Mouse (Mus musculus): ENCODE data around the gene Raet1e.
"Not testable (repeated sequence)": the region's sequence is repeated elsewhere in the genome, so short reads cannot be mapped to it uniquely, and the experiment has no call there.

Raet1e gene

DNA sequence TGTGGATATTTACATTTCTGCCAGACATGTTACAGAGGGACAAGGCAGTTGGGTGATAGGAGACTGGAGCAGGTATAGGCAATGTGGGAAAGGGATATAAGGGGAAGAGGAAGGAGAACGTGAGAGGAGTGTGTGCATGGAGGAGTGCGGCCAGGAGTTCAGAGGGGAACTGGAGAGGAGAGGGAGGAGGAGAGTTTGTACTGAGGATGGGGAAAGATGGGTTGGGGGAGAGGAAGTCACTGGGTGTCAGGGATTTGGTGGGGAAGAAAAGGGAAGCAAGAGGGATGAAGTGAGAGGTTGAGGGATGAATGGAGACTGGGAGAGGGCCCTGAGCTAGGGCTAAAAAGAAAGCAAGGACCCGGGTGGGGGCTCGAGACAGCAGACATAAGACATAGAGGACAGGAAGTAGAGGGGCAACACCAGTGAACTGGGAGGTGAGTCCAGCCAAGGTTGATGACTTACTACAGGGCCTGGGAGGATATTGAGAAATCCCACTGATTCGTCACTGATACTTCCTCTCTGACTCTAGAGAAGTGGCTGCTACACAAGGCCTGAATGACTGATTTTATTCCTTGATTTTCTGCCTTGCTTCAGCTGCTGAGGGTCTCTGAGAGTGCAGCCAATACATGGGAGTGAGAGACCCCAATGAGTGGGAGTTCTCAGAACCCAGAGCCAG, 7.1 kb downstream of the Raet1e start:
- not testable (repeated sequence) for DNase-seq (ENCODE audit: low spot score)

DNA sequence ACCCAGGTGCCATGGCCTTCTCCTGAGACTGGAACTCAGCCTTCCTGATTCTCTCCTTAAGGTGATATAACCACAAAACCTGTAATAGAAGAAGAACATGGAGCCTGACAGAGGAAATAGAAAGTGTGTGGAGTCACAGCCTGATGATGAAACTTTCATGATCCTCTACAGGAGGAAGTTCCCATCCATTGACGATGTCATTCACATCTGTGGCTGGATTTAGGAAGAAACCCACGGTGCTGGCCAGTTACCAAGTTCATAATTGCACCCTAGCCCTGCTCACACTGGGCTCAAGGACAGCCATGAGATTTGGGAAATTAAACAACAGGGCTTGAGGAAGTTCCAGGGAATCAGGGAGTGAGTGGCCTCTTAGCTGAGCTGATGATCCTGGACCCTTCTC, 7.7 kb downstream of the Raet1e start:
- not testable (repeated sequence) for DNase-seq (ENCODE audit: low spot score)

DNA sequence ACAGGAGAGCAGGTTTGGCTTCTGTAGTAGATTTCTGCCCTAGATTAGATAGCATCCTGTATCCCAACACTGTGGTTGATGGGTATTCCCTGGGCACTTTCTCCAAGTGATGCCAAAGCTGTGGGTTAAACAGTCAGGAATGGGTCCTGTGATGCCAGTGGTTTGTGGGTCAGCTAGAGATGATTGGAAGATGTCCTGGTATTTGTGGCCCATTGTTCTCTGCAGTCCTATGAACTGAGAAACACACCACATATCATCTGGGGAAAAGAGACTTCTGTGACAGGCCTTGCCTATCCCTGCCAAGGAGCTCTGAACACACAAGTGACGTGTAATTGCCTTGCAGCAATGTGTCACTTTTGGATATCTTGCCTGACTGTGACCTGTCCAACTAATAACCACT, 8.7 kb downstream of the Raet1e start:
- DNase-seq (ENCODE audit: low spot score) = not testable (repeated sequence)

DNA sequence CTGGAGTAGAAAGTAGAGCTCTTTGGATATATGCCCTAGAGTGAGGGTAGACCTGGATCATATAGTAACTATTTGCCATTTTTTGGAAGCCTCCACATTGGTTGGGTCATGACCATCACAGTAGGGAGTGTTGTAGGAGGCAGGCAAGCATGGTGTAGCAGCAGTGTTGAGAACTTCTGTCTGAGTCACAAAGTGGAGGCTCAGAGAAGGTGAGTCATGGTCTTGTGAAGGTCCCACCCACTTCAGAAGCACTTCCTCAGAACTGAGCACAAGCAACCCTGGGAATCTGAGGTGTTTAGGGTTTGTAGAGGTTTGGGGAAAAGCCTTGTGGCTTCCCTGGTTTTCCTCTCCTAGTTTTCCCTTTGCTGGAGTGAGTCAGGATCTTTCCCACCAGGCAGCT, 10.7 kb downstream of the Raet1e start:
- DNase-seq (ENCODE audit: low spot score) = not testable (repeated sequence)

DNA sequence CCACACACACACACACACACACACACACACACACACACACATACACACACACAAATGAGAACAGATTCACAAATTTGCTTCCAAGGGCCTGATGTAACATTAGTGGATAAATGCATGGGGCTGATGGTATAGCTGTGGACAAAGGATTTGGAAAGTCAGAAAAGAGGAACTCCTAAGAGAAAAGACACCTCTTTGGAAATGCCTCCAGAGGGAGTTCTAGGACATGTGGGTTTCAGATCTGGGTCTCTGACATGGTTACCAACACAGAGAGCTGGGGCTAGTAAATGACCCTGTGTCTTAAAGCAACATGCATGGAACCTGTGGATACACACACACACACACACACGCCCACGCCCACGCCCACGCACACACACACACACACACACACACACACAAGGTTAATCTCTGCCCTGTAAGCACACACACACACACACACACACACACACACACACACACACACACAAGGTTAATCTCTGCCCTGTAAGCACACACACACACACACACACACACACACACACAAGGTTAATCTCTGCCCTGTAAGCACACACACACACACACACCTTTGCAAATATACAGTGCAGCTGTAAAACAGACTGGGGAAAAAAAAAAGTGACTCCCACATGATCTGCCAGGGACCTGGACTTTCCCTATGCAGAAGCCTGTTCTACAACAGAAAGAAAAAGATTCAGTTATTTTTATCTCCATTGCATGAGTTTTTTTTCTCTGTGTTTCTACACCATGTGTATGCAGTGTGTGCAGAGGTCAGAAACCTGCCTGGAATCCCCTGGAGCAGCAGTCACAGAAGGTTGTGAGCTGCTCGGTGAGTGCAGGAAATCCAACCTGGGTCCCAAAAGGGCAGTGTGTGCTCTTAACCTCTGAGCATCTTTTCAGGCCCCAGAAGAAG, 14.3 kb downstream of the Raet1e start:
- DNase-seq (ENCODE audit: low spot score) = not testable (repeated sequence)

DNA sequence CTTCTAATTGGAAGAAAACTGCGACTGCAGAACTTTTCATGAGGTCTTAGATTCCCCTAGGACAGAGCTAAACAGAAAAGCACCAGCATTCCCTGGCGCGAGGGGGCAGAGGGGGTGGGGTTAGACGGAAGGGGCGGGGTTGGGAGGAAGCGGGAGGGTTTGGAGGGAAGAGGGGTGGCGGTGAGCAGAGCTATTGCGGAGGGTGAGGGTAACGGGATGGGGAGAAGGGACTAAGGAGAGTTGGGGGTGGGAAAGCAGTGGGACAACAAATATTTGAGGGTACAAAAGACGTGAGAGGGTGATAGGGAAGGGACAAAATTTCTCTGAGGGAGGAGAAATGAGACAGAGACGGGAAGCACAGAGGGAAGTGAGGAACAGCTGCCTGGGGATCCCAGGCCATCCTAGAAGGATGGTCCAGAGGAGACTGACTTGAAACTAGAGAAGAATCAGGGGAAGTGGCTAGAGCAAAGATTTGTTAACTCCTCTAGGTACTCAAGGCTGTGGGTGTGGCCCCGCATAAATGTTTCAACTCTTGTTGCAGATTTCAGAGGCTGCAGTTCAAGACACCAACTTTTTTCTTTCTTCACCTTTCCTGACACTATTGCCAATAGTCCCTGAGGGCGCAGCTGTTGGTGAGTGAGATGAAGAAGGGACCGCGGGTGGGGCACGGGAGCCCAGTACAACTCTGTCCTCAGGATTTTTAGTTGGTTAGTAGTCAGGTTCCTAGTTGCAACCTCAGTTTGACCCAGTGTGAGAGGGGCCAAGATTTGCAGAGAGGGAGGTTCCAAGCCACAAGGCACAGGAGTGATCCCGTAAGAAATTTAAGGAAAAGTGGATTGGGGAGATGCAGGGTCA, 15.2 kb downstream of the Raet1e start:
- not testable (repeated sequence) for DNase-seq (ENCODE audit: low spot score)

DNA sequence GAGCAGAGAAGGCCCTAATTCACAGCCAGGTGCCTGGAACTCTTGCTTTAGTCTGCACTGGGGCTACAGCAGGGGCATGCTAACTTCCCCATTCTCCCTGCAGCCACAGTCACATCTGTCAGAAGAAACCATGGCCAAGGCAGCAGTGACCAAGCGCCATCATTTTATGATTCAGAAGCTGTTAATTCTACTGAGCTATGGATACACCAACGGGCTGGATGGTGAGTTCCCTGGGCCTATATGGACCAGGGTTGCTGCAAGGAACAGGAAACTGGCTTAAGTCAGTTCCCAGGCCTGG, 15.8 kb downstream of the Raet1e start:
- DNase-seq (ENCODE audit: low spot score) = not testable (repeated sequence)

DNA sequence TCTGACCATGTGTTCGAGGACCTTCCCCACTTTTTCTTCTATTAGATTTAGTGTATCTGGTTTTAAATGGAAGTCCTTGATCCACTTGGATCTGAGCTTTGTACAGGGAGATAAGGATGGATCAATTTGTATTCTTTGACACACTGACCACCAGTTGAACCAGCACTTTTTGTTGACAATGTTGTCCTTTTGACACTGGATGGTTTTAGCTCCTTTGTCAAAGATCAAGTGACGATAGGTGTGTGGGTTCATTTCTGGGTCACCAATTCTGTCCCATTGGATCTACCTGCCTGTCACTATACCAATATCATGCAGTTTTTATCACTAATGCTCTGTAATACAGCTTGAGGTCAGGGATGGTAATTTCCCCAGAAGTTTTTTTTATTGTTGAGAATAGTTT, 18.1 kb downstream of the Raet1e start:
- not testable (repeated sequence) for DNase-seq (ENCODE audit: low spot score)

DNA sequence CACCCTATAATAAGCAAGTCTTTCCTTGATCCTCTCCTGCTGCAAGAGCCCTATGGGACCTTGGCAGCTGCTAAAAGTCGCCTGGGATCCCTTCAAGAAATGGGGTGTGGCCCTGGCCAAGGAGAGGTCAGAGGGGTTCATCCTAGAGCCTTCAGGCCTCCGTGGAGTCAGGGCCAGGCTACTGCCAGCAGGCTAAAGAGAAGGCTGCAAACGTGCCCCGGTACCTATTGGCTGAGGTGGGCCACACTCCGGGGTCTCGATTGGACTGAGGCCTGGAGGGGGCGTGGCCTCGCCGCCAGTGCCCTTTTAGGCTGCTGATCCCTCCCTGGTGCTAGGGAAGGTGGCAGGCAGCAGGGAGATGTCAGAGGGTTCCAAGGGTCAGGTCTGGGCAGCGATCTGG, 32.7 kb downstream of the Raet1e start:
- DNase-seq (ENCODE audit: low spot score) = not testable (repeated sequence)

DNA sequence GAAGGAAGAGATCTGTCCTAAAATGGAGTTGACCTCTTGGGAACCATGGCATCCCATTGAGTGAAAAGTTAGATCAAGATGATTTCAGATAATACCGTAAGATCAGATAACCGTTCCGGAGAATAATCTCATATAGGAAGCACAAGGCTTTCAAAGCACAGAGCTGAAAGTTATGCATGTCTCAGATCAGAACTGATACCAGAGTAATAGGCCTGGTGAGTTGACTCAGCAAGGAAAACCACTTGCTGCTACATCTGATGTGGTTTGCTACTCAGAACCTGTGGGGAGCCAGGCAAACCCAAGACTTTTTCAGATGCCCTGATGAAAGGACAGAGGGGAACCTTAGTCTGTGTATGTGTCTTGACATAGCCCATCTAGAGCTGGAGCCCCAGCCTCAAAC, 43.0 kb downstream of the Raet1e start:
- DNase-seq (ENCODE audit: low spot score) = not testable (repeated sequence)

DNA sequence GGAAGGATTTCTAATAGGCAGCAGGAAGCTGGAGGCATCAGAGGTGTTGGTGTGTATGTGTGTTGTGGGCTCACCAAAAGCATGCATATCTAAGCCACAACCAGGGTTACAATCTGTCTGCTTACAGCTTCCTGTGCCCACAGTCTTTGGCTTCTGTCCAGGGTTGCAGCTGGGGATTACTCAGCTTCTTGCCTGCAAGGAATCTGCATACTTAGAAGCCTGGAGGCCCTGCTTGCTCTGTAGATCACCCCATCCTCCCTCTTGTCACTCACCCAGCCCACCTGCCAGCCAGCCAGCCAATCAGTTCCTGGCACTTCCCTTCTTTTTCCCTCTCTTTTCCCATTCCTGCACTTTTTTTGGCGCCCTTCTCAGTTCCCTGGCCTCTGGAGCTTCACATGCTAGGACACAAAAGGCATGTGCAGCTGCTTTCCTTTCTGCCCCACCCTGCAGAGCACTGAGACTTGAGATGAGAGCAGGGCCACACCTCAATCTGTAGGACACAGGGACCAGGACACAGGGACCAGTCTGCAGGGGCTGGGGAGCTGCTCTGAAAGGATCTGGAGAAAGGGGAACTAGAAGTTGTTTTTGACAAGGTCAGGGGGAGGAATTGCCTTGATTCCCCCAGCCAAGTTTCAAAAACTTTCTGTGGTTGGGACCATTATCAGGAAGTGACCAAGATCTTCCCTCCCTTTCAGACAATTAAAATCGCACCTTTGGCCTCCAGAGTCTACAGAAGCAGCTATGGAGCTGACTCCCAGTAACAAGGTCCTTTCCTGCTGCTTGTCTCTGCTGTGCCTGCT, 44.6 kb downstream of the Raet1e start:
- DNase-seq (ENCODE audit: low spot score) = not testable (repeated sequence)

DNA sequence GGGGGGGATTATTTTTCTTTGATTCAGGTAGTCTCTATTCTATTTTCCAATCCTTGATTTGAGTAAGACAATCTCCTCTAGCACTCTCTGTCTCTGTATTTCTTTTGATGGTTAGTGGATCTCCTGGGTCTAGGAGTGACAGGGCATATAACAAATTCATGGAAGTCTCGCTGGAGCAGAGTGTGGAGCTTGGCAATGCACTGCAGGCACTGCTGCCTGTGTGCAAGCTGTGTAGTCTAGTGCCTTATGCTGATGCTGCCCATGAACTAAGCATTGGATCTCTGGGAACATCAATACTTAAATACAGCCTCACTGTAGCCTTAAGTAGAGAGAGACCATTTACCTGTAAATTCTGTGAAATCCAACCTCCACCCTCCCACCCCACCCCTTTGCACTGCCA, 48.1 kb downstream of the Raet1e start:
- not testable (repeated sequence) for DNase-seq (ENCODE audit: low spot score)

DNA sequence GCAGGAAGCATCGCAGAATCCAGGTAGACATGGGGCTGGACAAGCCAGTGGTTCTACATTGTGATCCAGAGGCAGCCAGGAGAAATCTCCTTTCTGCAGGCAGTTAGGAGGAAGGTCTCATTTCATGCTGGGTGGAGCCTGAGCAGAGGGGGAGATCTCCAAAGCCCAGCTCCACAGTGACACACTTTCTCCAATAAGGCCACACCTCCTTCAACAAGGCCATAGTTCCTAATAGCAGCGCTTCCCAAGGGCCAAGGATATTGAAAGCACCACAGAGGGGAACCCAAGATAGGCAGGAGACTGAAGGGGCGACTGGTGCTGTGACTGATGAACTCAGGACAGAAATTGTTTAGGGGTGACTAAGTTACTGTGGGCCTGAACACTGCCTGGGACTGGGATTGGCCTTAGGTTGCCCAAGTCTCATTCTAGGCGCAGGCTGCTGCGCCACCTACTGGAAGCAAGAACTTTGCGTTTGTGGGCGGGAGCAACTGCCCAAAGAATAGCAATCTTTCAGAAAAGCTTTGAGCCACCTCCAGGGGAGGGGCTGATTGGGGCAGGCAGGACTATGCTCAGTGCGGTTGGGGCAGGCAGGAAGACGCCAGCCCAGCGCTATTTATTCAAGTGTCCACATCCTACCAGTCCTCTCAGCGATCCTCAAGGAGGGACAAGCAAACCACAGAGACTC, 53.8 kb downstream of the Raet1e start:
- DNase-seq (ENCODE audit: low spot score) = peak; percentile 55

DNA sequence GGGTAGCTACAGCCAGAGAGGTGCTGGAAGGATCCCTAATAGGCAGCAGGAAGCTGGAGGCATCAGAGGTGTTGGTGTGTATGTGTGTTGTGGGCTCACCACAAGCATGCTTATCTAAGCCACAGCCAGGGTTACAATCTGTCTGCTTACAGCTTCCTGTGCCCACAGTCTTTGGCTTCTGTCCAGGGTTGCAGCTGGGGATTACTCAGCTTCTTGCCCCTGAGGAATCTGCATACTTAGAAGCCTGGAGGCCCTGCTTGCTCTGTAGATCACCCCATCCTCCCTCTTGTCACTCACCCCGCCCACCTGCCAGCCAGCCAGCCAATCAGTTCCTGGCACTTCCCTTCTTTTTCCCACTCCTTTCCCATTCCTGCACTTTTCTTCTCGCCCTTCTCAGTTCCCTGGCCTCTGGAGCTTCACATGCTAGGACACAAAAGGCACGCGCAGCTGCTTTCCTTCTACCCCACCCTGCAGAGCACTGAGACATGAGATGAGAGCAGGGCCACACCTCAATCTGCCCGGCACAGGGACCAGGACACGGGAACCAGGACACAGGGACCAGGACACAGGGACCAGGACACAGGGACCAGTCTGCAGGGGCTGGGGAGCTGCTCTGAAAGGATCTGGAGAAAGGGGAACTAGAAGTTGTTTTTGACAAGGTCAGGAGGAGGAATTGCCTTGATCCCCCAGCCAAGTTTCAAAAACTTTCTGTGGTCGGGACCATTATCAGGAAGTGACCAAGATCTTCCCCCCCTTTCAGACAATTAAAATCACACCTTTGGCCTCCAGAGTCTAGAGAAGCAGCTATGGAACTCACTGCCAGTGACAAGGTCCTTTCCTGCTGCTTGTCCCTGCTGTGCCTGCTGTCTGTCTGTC, 65.3 kb downstream of the Raet1e start:
- not testable (repeated sequence) for DNase-seq (ENCODE audit: low spot score)

DNA sequence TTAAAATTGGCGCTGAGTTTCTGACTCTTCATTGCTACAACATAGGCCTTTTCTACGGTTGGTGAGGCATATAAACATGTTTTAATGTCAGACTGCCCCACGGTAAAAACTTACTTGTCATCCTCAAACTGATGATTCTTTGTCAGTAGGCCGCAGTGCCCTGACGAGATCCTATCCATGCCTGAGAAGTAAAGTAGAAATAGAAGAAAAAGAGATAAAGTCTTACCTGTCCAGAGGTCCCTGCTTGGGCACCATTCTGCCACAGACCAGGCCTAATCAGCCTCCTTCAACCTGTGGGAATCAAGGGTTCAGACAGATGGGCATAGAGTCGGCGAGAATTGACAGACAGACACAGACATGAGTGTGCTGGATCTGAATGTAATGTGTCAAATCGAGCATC, 106.7 kb downstream of the Raet1e start:
- DNase-seq (ENCODE audit: low spot score) = no peak

DNA sequence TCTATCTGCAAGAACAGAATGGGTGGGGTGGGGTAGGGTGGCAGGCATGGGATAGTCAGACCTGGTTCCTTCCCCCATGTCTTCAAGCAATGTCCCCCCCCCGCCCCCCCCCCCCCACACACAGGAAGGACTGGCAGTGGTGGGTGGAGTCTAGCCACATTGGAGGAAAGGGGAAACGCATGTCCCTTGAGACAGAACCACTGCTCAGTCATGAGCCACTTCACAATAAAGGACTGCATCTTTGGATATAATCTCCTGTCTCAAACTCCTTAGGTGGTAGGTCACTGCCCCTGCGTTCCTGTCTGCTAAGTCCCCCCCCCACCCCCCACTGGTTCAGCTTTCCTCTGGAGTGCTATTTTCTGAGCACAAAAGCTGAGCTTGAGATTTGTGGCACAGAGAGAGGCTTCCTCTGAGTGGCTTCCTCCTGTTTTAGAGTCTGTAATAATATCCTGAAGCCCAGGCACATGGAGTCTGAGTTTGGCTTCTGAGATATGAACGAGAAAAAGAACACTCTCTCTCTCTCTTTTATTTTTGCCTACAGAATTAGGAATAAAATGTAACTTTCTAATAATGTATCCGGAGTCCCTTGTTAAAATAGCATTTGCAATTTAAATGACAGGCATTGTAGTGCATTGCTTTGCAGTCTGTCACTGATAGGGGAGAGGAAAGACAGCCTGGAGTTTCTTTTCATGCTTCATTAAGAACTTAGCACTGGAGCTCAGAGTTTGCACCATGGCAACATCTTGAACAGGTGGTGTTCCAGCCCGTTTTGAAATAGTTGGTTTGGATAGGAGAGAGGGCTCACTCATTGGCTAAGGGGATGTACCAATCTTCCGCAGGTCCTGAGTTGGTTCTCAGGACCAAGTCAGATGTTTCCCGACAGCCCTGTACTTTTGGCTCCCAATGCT, 112.8 kb downstream of the Raet1e start:
- not testable (repeated sequence) for DNase-seq (ENCODE audit: low spot score)

DNA sequence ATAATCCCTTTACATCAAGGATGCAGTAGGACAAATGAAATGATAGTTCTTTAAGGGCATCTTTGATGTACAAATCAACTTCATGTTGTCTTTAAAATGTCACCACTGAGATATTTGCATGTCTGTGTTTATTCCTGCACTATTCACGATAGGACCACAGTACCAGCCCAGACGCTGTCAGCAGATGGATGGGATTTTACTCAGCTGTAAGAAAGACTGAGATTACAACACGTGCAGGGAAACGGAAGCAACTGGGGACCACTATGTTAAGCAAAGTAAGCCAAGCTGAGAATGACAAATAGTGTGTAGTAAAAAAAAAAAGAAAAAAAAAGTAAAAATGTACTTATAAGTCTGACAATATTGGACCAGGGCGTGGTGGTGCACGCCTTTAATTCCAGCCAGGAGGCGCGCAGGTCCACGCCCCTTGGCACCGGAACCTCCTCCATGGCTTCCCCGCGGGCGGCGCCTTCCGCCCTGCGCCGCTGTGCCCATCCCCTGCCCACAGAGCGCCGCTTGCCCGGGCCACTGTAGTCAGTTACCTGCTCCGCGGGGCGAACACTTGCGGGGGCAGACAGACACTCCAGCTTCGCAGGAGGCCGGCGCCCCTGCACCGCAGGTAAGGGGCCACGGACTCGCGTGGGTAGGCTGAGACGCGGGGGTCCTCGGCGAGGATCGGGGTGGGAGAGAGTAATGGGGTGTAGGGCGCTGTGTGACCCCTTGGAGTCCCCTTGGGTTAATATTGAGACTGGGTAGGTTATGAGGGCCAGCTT, 114.7 kb downstream of the Raet1e start:
- DNase-seq (ENCODE audit: low spot score) = not testable (repeated sequence)

DNA sequence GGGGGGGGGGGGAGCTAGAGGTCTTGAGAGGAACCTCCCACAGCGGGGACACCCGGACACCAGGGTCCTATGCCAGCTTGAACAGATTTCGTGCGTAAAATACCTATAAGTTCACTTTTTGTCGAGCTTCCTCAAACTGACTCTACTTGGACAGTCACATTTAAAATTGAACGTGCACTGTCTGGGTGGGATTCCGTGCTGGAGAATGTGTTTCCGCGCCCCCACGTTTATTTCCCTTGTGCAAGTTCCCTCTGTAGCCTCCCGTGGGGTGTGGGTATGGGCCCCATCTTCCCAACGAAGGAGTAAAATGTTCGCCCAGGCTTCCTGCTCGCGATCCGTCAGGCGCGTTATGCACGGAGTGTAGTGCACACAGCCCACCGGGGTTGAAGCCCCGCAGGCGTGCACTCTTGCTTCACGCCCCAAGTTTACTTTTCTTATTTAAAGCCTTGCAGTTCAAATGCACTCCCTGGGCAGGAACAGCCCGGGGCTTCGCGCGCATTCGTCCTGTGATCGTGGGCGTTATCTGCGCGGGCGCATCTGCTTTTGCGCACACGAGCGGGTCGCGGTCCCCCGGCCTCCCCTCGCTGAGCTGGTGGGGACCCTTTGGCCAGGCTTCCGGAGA, 115.4 kb downstream of the Raet1e start:
- no peak for DNase-seq (ENCODE audit: low spot score)

All from spleen, adult 12 weeks (tissue).